Mouse (Mus musculus): ENCODE data around the gene Rec8. TPM values are rescaled to one million over a fixed set of nuclear protein-coding genes. Genes with fewer than 3 reads are reported as not detected.

Rec8 gene
- polyA plus RNA-seq, 1 experiment: 1.3 TPM

Other genes starting within 250 kb of the Rec8 start
- 47.7 and 70.7 TPM in 2 replicates for gene Dhrs4, start 139.3 kb upstream of the Rec8 start, polyA plus RNA-seq (2012; rRNA removed)
- 1.3 and 1.6 TPM in 2 replicates for gene Carmil3, start 127.4 kb upstream of the Rec8 start, polyA plus RNA-seq (2012; rRNA removed)
- 0.10 and 0.15 TPM in 2 replicates for gene Cpne6, start 107.6 kb upstream of the Rec8 start, polyA plus RNA-seq (2012; rRNA removed)
- not detected in 2 replicates for gene Nrl, start 93.1 kb upstream of the Rec8 start, polyA plus RNA-seq (2012; rRNA removed)
- gene Pck2, start 77.8 kb upstream of the Rec8 start, polyA plus RNA-seq (2012; rRNA removed): 30.9 and 33.5 TPM in 2 replicates
- 112 and 152 TPM in 2 replicates for gene Dcaf11, start 58.0 kb upstream of the Rec8 start, polyA plus RNA-seq (2012; rRNA removed)
- gene A730061H03Rik, start 57.6 kb upstream of the Rec8 start, polyA plus RNA-seq (2012; rRNA removed): 0.25 and 0.82 TPM in 2 replicates
- gene Fitm1, start 42.4 kb upstream of the Rec8 start, polyA plus RNA-seq (2012; rRNA removed): 0.11 and 0.12 TPM in 2 replicates
- gene Psme1, start 39.9 kb upstream of the Rec8 start, polyA plus RNA-seq (2012; rRNA removed): 250 and 259 TPM in 2 replicates
- gene Emc9, start 32.7 kb upstream of the Rec8 start, polyA plus RNA-seq (2012; rRNA removed): 10.1 and 16.2 TPM in 2 replicates
- 357 and 385 TPM in 2 replicates for gene Psme2, start 26.9 kb upstream of the Rec8 start, polyA plus RNA-seq (2012; rRNA removed)
- gene Rnf31, start 26.3 kb upstream of the Rec8 start, polyA plus RNA-seq (2012; rRNA removed): 32.1 and 48.2 TPM in 2 replicates
- gene Irf9, start 14.5 kb upstream of the Rec8 start, polyA plus RNA-seq (2012; rRNA removed): 38.5 and 55.1 TPM in 2 replicates
- 39.2 and 46.0 TPM in 2 replicates for gene Ipo4, start 17.9 kb downstream of the Rec8 start, polyA plus RNA-seq (2012; rRNA removed)
- 2.2 and 2.3 TPM in 2 replicates for gene Gm49378, start 19.9 kb downstream of the Rec8 start, polyA plus RNA-seq (2012; rRNA removed)
- 96.9 and 108 TPM in 2 replicates for gene Tm9sf1, start 25.8 kb downstream of the Rec8 start, polyA plus RNA-seq (2012; rRNA removed)
- 1.4 and 2.1 TPM in 2 replicates for gene Tssk4, start 32.1 kb downstream of the Rec8 start, polyA plus RNA-seq (2012; rRNA removed)
- 44.6 and 50.6 TPM in 2 replicates for gene Mdp1, start 42.5 kb downstream of the Rec8 start, polyA plus RNA-seq (2012; rRNA removed)
- gene Gmpr2, start 53.9 kb downstream of the Rec8 start, polyA plus RNA-seq (2012; rRNA removed): 17.8 and 18.8 TPM in 2 replicates
- gene Nedd8, start 54.1 kb downstream of the Rec8 start, polyA plus RNA-seq (2012; rRNA removed): 329 and 342 TPM in 2 replicates
- 16.5 and 22.5 TPM in 2 replicates for gene Tinf2, start 63.8 kb downstream of the Rec8 start, polyA plus RNA-seq (2012; rRNA removed)
- 1.0 and 1.1 TPM in 2 replicates for gene Tgm1, start 95.9 kb downstream of the Rec8 start, polyA plus RNA-seq (2012; rRNA removed)
- 34.3 and 42.9 TPM in 2 replicates for gene Rabggta, start 104.2 kb downstream of the Rec8 start, polyA plus RNA-seq (2012; rRNA removed)
- 78.0 and 141 TPM in 2 replicates for gene Dhrs1, start 127.7 kb downstream of the Rec8 start, polyA plus RNA-seq (2012; rRNA removed)
- gene Nop9, start 127.7 kb downstream of the Rec8 start, polyA plus RNA-seq (2012; rRNA removed): 16.0 and 21.7 TPM in 2 replicates
- gene Cideb, start 140.4 kb downstream of the Rec8 start, polyA plus RNA-seq (2012; rRNA removed): 335 and 566 TPM in 2 replicates
- gene Ltb4r2, start 143.4 kb downstream of the Rec8 start, polyA plus RNA-seq (2012; rRNA removed): 3.5 and 11.3 TPM in 2 replicates
- gene Ltb4r1, start 147.9 kb downstream of the Rec8 start, polyA plus RNA-seq (2012; rRNA removed): 4.9 and 8.2 TPM in 2 replicates
- 3.7 and 5.8 TPM in 2 replicates for gene Adcy4, start 166.1 kb downstream of the Rec8 start, polyA plus RNA-seq (2012; rRNA removed)
- 86.5 and 89.2 TPM in 2 replicates for gene Ripk3, start 170.8 kb downstream of the Rec8 start, polyA plus RNA-seq (2012; rRNA removed)
- 5.7 and 7.3 TPM in 2 replicates for gene Nfatc4, start 205.1 kb downstream of the Rec8 start, polyA plus RNA-seq (2012; rRNA removed)
- 1.7 and 2.1 TPM in 2 replicates for gene Nynrin, start 236.0 kb downstream of the Rec8 start, polyA plus RNA-seq (2012; rRNA removed)